Mouse (Mus musculus): ENCODE results near the gene Dusp5. TPM values are rescaled to one million over a fixed set of nuclear protein-coding genes. Genes with fewer than 3 reads are reported as not detected.

Gene Dusp5
- polyA plus RNA-seq, 1 experiment = 10.9 TPM

DNA sequence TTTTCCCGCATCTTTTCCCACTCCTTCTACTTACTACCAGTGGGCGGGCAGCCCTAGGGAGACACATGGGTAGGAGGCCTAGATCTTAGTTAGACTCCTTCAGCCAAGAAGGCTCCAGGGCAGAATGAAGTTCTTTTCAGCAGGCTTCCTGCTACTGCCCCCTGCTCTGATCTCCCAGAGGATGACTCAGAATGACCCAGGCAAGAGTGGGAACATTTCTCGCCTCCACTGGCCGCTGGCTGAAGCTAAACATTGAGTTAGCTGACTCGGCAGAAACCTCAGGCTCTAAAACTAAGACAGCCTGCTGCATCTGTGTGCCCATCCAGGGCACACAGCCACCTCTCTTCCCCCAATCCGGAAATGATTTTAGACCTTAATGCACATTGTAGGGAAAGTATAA is 23.9 kb downstream of the Dusp5 start:
- no peak for DNase-seq (ENCODE audit: low read depth in 1 of 2, low spot score in 2 of 2)
- H3K4me1 ChIP-seq (ENCODE audit: control insufficient read depth, insufficient read depth, insufficient read length) = peaks cover 10% of the 10 kb centered on the region
- no peak overlapping the region for H3K27ac ChIP-seq (ENCODE audit: insufficient read depth, low read length)
- no peak overlapping the region for H3K4me3 ChIP-seq (ENCODE audit: extremely low read depth, insufficient read depth, insufficient read length)
- H3K27me3 ChIP-seq (ENCODE audit: control insufficient read depth, insufficient read depth, low read length) = no peaks in the 10 kb centered on the region
- no peaks in the 10 kb centered on the region for H3K36me3 ChIP-seq (ENCODE audit: control insufficient read depth, insufficient read depth, low read length)
- WGBS = 70% methylated on average over 6 of the region's 6 CpGs
- no peak for TF ChIP-seq POLR2A (IDR thresholded peaks at IDR 0.05; ENCODE audit: low read depth, low read length)
- TF ChIP-seq CTCF (IDR thresholded peaks at IDR 0.05; ENCODE audit: extremely low read depth, insufficient read depth, insufficient read length, insufficient replicate concordance) = no peak

DNA sequence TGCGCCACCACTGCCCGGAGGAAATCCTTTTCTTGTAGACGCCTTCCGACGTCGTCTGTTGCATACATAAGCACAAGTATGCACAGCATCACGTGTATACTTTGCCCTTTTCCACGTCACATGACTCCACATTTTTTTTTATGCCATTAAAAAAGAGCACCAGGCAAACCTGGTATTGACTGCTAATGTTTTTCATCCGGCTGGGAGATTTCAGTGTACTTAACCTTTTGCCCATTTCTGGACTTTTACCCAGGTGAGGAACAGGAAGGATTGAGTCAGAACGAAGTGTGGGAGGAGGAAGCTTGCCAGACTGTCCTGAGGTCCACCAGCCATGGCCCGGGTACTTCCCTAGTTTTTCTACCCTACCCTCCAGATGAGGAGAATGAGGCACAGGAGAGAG is 25.5 kb downstream of the Dusp5 start:
- peaks cover 8% of the 10 kb centered on the region for H3K4me1 ChIP-seq (ENCODE audit: control insufficient read depth, insufficient read depth, insufficient read length)
- no peaks in the 10 kb centered on the region for H3K27me3 ChIP-seq (ENCODE audit: control insufficient read depth, insufficient read depth, low read length)
- H3K27ac ChIP-seq (ENCODE audit: insufficient read depth, low read length) = no peak overlapping the region
- no peak for TF ChIP-seq POLR2A (IDR thresholded peaks at IDR 0.05; ENCODE audit: low read depth, low read length)
- no peak for TF ChIP-seq CTCF (IDR thresholded peaks at IDR 0.05; ENCODE audit: extremely low read depth, insufficient read depth, insufficient read length, insufficient replicate concordance)
- WGBS = 78% methylated on average over 11 of the region's 11 CpGs
- H3K4me3 ChIP-seq (ENCODE audit: extremely low read depth, insufficient read depth, insufficient read length) = no peak overlapping the region
- no peak for DNase-seq (ENCODE audit: low read depth in 1 of 2, low spot score in 2 of 2)
- H3K36me3 ChIP-seq (ENCODE audit: control insufficient read depth, insufficient read depth, low read length) = no peaks in the 10 kb centered on the region

GRCm38 (mm10) chr19:53554981-53555616 is 26.2 kb downstream of the Dusp5 start:
- H3K4me3 ChIP-seq (ENCODE audit: extremely low read depth, insufficient read depth, insufficient read length) = no peak overlapping the region
- WGBS = 70% methylated on average over 5 of the region's 5 CpGs
- H3K27me3 ChIP-seq (ENCODE audit: control insufficient read depth, insufficient read depth, low read length) = no peaks in the 10 kb centered on the region
- peaks cover 8% of the 10 kb centered on the region for H3K4me1 ChIP-seq (ENCODE audit: control insufficient read depth, insufficient read depth, insufficient read length)
- no peaks in the 10 kb centered on the region for H3K36me3 ChIP-seq (ENCODE audit: control insufficient read depth, insufficient read depth, low read length)
- TF ChIP-seq POLR2A (IDR thresholded peaks at IDR 0.05; ENCODE audit: low read depth, low read length) (no peak), CTCF (IDR thresholded peaks at IDR 0.05; ENCODE audit: extremely low read depth, insufficient read depth, insufficient read length, insufficient replicate concordance) (no peak)
- no peak for DNase-seq (ENCODE audit: low read depth in 1 of 2, low spot score in 2 of 2)
- no peak overlapping the region for H3K27ac ChIP-seq (ENCODE audit: insufficient read depth, low read length)

DNA sequence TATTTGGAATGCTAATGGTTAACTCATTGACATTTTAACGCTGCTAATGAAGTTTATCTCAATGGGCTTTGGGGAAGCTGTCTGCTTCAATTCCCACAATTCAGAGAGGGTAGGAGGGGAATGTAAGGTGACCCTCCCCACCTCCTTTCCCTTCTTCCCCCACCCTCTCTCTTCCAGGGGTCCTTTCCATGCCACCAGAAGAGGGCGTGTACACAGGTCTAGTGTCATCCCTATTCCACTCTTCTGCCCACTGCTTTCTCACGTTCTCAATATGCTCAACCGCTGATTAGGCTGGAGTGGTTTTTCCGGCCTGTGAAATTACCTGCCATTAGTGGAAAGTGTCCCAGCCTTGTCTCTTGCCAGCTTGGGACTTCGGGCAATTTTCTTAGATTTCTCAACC is 27.9 kb downstream of the Dusp5 start:
- DNase-seq (ENCODE audit: low read depth in 1 of 2, low spot score in 2 of 2) = no peak
- Histone ChIP-seq H3K4me3 (ENCODE audit: extremely low read depth, insufficient read depth, insufficient read length) (no peak overlapping the region), H3K4me1 (ENCODE audit: control insufficient read depth, insufficient read depth, insufficient read length) (peaks cover 8% of the 10 kb centered on the region), H3K27ac (ENCODE audit: insufficient read depth, low read length) (no peak overlapping the region), H3K27me3 (ENCODE audit: control insufficient read depth, insufficient read depth, low read length) (no peaks in the 10 kb centered on the region), H3K36me3 (ENCODE audit: control insufficient read depth, insufficient read depth, low read length) (no peaks in the 10 kb centered on the region)
- WGBS = 66% methylated on average over 6 of the region's 6 CpGs
- TF ChIP-seq CTCF (IDR thresholded peaks at IDR 0.05; ENCODE audit: extremely low read depth, insufficient read depth, insufficient read length, insufficient replicate concordance) = no peak
- TF ChIP-seq POLR2A (IDR thresholded peaks at IDR 0.05; ENCODE audit: low read depth, low read length) = no peak

DNA sequence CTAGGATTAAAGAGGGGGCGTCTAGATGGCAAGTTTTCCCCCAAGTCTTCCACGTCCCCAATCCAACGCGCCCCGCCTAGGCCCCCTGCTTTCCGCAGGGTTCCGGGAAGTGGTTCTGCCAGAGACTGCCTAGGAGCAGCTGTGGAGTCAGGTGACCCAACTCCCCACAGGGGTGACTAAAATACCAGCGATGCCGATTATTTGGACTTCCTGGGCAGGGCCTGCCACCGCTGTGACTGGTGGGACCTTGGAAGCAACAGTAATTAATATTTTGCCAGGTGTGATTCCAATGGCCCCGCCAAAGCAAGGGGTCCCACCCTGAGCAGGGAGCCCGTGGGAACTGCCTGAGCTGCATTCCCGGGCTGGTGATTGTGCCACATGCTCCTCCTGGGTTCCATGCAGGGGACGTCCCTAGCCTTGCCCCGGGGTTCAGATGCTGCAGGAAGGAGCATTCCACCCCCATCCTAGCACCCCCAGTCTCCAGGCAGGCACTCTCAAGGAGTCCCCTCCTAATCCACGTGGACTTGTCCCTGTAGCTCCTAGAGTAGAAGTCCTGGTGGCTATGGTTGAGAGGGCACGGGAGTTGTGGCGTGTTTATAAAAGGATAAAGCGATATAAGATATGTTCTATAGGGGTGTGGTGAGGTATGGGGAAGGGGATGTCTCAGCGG is 28.5 kb downstream of the Dusp5 start:
- peak in 1 of 2 experiments; percentile 24 for DNase-seq (ENCODE audit: low read depth in 1 of 2, low spot score in 2 of 2)
- no peaks in the 10 kb centered on the region for H3K36me3 ChIP-seq (ENCODE audit: control insufficient read depth, insufficient read depth, low read length)

GRCm38 (mm10) chr19:53560436-53560835 is 31.5 kb downstream of the Dusp5 start:
- H3K4me3 ChIP-seq (ENCODE audit: extremely low read depth, insufficient read depth, insufficient read length) = no peak overlapping the region
- 92% methylated on average over 3 of the region's 3 CpGs for WGBS
- no peak for TF ChIP-seq POLR2A (IDR thresholded peaks at IDR 0.05; ENCODE audit: low read depth, low read length)
- no peak for TF ChIP-seq CTCF (IDR thresholded peaks at IDR 0.05; ENCODE audit: extremely low read depth, insufficient read depth, insufficient read length, insufficient replicate concordance)
- H3K36me3 ChIP-seq (ENCODE audit: control insufficient read depth, insufficient read depth, low read length) = no peaks in the 10 kb centered on the region
- peaks cover 8% of the 10 kb centered on the region for H3K4me1 ChIP-seq (ENCODE audit: control insufficient read depth, insufficient read depth, insufficient read length)
- no peaks in the 10 kb centered on the region for H3K27me3 ChIP-seq (ENCODE audit: control insufficient read depth, insufficient read depth, low read length)
- DNase-seq (ENCODE audit: low read depth in 1 of 2, low spot score in 2 of 2) = no peak
- H3K27ac ChIP-seq (ENCODE audit: insufficient read depth, low read length) = no peak overlapping the region

More for the DNA sequence above, 28.5 kb downstream of the Dusp5 start:
- Histone ChIP-seq H3K4me3 (ENCODE audit: extremely low read depth, insufficient read depth, insufficient read length) (no peak overlapping the region), H3K4me1 (ENCODE audit: control insufficient read depth, insufficient read depth, insufficient read length) (peaks cover 8% of the 10 kb centered on the region), H3K27me3 (ENCODE audit: control insufficient read depth, insufficient read depth, low read length) (no peaks in the 10 kb centered on the region), H3K27ac (ENCODE audit: insufficient read depth, low read length) (no peak overlapping the region)
- TF ChIP-seq CTCF (IDR thresholded peaks at IDR 0.05; ENCODE audit: extremely low read depth, insufficient read depth, insufficient read length, insufficient replicate concordance) (no peak), POLR2A (IDR thresholded peaks at IDR 0.05; ENCODE audit: low read depth, low read length) (no peak)
- WGBS = 29% methylated on average over 20 of the region's 20 CpGs

- no peak for DNase-seq (ENCODE audit: low read depth in 1 of 2, low spot score in 2 of 2)
- Histone ChIP-seq H3K27me3 (ENCODE audit: control insufficient read depth, insufficient read depth, low read length) (no peaks in the 10 kb centered on the region), H3K36me3 (ENCODE audit: control insufficient read depth, insufficient read depth, low read length) (no peaks in the 10 kb centered on the region), H3K4me1 (ENCODE audit: control insufficient read depth, insufficient read depth, insufficient read length) (peaks cover 2% of the 10 kb centered on the region; the same call in 1 of the 2 replicates), H3K4me3 (ENCODE audit: extremely low read depth, insufficient read depth, insufficient read length) (no peak overlapping the region), H3K27ac (ENCODE audit: insufficient read depth, low read length) (no peak overlapping the region)
- TF ChIP-seq POLR2A (IDR thresholded peaks at IDR 0.05; ENCODE audit: low read depth, low read length) (no peak), CTCF (IDR thresholded peaks at IDR 0.05; ENCODE audit: extremely low read depth, insufficient read depth, insufficient read length, insufficient replicate concordance) (no peak)
- WGBS = 61% methylated on average over 4 of the region's 4 CpGs
These were observed 35.3 kb downstream of the Dusp5 start for GRCm38 (mm10) chr19:53564174-53564573.
